Mouse (Mus musculus): ENCODE measurements around the gene Zyx.

Gene Zyx

GRCm38 (mm10) chr6:42349426-42350020, at the start of gene Zyx:
TSS of gene Zyx (plus strand) at chr6:42349630.
- DNase-seq (ENCODE audit: extremely low spot score) = peak; percentile 97

DNA sequence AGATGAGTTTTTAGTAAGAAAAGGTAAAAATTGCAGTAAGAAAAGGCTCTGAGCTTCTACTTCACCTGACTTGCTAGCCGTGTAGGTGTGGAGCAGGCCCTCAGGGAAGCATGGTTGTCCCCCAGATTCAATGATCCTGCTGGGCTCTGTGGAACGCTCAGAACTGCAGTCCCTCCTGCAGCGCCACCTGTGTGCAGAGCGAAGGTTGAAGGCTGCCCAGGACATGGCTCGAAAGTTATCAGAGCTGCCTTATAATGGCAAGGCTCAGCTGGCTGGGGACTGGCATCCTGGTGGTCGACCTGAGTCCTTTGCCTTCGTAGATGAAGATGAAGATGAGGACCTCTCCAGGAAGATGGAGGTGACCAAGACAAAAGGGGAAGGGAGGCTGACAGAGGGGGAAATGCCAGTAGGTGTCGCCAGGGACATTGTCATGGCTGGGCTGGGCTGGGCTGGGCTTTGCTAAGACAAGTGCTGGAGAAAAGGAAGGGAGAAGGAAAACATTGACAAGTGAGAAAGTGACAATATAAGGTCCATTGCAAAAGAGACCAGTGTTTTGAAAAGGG, 39.5 kb upstream of the Zyx start:
- DNase-seq (ENCODE audit: extremely low spot score) = no peak

- DNase-seq (ENCODE audit: extremely low spot score) = no peak
These were observed 38.9 kb upstream of the Zyx start for GRCm38 (mm10) chr6:42310427-42311053.

DNA sequence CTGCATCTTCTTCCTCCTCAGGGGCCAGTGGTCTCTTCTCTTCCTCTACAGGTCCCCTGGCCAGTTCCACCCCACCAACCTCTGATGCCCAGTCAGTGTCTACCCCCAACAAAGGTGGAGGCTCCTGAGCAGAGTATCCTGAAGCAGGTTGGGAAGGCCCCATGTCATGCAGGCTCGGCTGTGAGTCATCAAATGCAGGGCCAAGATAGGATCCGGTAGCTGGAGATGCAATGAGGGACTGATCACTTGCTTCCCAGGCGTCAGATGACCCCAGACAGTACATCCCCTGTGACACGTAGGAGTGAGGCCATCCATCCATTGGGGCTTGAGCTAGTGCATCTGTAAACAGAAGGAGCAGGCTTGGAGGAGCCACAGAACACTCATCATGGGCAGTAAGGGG, 31.1 kb upstream of the Zyx start:
- DNase-seq (ENCODE audit: extremely low spot score) = no peak

DNA sequence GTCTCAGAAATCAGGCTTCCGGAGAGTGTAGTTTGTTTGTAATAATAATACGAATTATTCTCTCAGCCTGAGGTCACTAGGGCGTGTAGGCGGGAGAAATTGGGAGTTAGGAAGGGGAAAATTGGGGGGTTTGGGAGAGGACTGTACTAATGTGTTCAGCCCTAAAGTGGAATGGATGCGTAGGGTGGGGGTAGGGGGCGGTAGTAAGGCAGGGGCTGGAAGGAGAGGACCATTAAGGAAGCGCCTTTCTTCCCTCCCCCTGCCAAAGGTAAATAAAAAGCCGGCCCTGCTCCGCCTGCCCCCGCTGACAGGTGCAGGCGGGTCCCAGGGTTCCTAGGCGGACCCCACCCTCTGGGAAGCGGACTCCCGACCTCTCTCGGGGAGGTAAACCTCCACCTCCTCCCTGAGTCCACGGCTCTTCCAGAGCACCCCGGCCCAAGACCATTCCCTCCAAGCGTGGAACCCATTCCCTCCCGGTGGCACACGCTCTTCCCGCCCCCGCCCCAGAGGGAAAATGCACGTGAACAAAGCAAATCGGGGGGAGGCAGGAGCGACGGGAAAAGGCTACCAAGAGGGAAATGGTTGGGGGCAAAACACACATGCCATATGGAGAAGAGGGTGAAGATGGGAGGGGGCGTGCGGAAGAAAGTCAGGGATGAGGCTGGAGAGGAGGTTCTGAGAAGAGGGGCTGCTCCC, 25.9 kb upstream of the Zyx start:
- DNase-seq (ENCODE audit: extremely low spot score) = peak; percentile 6

DNA sequence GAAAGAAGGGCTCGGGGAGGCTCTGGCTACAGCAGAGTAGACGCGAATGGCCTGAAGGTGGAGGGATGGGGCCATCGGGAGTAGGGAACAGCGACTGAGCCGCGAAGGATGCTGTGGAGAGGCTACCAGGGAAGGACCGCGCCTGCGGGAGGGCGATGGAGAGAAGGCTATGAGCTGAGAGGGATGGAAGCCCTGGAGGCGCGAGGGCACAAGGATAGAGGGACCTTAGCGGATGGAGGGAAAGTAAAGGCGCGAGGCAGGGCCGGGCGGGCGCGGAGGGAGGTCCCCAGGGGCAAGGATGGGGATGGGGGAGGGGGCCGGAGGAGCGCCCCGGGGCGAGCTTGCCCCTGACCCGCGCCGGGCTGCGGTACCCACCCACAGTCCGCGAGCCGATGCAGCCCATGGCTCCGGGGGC, 25.4 kb upstream of the Zyx start:
- DNase-seq (ENCODE audit: extremely low spot score) = peak; percentile 64

DNA sequence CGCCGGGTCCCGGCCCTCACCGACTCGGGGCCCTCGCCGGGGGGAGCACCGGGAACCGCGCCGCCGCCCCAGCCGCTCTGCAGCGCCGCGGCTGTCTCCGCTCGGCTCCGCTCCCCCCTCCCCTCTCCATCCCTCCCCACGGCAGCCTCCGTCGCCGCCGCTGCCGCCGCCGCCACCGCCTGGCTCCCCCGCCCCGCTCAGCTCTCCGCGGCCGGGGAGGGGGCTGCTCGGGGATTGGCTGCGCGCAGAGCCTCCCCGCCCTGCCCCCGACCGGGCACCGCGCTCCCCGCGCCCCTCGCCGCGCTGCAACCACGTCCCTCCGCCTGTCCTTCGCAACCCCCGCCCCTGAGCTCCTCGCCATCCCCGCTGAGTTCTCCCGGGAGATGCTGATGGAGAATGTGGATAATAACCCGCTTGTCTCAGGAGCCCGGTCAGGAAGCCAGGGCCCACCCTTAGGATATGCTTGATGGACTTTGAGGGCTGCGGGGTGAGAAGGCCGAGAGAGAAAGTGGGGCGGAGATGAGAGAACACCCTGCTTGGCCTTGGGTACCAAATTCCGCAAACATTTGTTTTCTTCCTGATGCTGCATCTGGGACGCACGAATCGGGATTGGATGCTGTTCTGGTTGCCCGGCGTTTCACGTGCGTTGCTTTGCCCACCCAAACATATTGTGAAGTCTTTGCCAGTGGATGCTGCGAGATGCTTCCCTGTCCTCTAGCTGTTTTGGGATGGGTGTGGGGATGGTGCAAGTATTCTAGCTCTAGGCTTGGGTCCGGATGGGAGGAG, 24.8 kb upstream of the Zyx start, which contains the start of gene Fam131b:
Gene Fam131b (minus strand): TSS at position 162 of the 786 bp plus-strand sequence.
- DNase-seq (ENCODE audit: extremely low spot score) = peak; percentile 71

- DNase-seq (ENCODE audit: extremely low spot score) = peak; percentile 86
These were observed 24.2 kb upstream of the Zyx start for GRCm38 (mm10) chr6:42325268-42325609.

- DNase-seq (ENCODE audit: extremely low spot score) = no peak
These were observed 22.9 kb upstream of the Zyx start for GRCm38 (mm10) chr6:42326509-42326908.

- DNase-seq (ENCODE audit: extremely low spot score) = no peak
These were observed 20.7 kb upstream of the Zyx start for GRCm38 (mm10) chr6:42328757-42329156.

DNA sequence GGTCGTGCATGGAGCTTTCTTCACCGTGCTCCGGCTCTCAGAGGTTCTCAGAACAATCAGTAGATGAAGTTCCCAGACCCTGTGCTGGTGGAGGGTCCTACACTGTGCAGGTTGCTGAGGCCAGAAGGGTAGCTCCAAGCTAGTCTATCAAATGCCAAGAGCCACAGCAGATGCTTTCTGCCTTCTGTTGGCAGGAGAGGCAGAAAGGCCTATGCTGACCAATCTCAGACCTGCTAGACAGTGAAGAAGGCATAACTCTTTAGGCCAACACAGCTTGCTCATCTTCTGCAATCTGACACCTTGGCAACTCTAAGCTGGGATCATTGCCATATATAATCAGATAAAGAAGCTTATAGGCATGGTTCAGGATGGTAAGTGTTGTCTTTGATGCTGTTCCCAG, 19.2 kb upstream of the Zyx start:
- DNase-seq (ENCODE audit: extremely low spot score) = no peak

DNA sequence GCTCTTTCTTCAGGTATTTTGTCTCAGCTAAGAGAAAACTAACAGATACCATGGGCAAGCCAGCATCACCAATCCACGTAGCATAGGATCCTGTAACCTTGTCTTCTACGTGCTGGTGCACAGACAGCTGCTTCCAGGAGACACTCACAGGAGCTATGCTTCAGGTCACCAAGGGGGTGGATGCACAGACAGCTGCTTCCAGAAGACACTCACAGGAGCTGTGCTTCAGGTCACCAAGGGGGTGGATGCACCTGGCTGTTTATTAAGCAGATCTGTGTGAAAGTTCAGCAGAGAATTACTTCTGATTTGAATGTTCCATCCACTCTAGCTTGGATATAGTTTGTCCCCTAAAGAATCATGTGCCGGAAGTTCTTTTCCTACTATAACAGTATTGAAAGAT, 18.5 kb upstream of the Zyx start:
- no peak for DNase-seq (ENCODE audit: extremely low spot score)

DNA sequence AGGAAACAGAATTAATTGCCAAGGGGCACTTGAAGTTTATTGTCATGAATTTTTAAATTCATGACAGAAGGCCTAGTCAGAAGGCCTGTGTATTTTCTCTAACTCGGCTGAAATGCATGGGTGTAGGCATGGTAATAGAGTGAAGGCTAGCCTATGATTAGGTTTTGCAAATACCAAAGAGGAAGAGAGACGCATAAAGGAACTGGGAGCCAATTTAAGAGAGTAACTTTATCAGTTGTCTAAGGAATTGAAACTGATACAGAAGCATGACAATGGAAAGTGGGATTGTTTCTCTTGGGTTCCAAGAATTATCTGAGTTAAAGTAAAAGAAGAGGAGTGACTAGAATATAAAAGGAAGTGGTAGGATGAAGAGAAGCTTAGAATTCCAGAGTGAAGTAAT, 10.2 kb upstream of the Zyx start:
- no peak for DNase-seq (ENCODE audit: extremely low spot score)

GRCm38 (mm10) chr6:42339981-42340380, 9.4 kb upstream of the Zyx start:
- DNase-seq (ENCODE audit: extremely low spot score) = no peak

- no peak for DNase-seq (ENCODE audit: extremely low spot score)
These were observed 7.3 kb upstream of the Zyx start for GRCm38 (mm10) chr6:42342171-42342570.

- no peak for DNase-seq (ENCODE audit: extremely low spot score)
These were observed 5.9 kb upstream of the Zyx start for GRCm38 (mm10) chr6:42343361-42344120.

DNA sequence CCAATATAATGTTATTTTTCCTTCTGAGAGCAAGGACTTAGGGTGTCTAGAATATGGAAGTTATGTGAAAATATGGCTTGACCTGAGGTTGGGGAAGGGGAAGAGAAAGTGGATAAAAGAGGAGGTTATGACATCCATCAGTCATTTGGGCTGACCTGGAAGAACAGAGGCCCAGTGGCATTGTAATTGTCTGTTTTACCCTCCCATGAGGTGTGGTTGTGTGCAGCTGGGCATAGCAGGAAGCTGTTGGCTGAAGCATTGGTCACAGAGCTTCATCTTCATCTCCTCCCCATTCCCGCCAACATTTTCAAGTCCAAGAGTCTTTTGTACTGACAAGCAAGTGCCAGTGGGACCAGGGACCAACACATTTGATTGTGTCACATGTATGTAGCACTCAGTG, 5.2 kb upstream of the Zyx start:
- DNase-seq (ENCODE audit: extremely low spot score) = no peak

DNA sequence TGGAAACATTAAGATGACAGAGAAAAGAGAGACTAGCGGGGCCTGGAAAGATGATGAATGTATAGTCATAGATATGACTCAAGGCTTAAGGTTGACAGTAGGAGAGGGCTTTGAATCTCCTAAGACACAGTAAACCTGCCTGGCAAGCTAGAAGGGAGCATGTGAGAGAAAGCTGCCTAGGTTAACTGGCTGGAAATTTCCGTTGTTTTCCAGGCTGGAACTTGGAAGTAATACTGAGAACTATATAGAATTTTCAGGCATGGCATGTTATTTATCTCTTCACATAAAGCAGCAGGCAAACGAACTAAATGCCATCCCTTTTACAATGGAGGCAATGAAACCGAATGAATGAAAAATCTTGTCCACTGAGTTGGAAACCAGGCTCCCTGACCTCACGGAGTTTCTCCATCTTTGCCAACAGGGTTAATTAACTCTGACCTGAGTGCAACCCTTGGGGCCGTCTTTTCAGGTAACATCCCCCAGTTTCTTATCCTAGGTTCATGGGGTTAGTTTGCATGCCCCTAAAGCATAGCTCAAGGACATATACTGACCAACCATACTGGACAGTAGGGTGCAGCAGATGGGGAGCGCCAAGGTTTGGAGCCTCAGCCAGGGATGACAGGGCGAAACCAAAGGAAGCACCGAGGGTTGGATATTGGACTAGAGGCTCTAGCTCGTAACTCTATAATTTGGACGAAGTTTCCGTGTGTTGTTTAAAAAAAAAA, 987 bp upstream of the Zyx start:
- DNase-seq (ENCODE audit: extremely low spot score) = no peak

DNA sequence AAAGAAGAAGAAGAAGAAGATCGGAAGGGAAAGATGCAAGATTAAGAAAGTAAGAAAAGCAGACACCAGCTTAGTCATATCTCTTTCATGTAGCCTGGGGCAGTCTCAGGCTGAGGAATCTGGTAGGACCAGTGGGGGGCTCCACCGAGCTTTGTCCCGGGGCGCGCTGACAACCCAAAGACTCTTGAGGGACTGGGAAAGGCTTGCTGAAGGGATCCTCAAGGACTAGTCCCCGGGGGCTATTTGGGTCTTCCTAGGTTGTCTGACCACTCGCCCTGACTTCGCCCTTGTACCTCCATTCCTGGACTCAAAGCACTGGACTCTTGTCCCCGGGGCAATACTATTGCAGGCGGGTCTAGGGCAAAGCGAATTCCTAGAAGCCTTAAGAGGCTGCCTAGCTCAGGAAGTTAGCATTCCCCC, 414 bp upstream of the Zyx start:
- DNase-seq (ENCODE audit: extremely low spot score) = peak; percentile 69

Measured in embryo, embryonic 9.5 days (tissue).